Comparison of ENCODE assay signal across 21 mouse cellular contexts in the genomic region with DNA sequence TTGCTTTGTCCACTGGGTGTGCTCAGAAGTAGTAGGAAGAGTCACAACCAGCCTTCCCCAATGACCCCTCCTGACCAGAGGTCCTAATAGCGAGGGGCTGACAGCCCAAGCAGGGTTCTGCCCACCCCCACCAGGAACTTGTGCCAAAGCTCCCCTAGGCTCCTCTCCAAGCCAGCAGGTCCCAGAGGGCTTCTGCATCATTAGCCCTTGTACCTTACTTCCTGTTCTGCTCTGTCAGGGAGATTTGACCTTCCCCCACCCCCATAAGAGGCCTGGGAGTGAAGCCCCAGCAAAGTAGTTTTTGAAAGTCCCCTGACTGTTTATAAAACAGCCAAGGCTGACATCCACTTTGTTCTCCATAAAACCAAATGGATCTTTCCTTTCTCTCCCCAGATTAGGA.
A peak's percentile ranks its signal among the peaks of the same experiment; 100 is the strongest.
DNase-seq lines count a peak whose midpoint lies in the region; ATAC-seq lines count a peak whose summit lies in the region.
"Had no signal": no experiment of that assay in that cellular context is flagged by ENCODE, and none has a peak within 500 bp of the region (broad histone marks: within the 10 kb centered on the region; RNA-seq: fewer than 3 reads in every experiment).

No protein-coding gene starts in this region.

- peak; percentile 18 for DNase-seq in kidney, postnatal 10 days
- no peak for DNase-seq in kidney, postnatal 36 days
- peak; percentile 51 for DNase-seq in 3134 (ENCODE audit: extremely low read depth, insufficient read length, low spot score)
- no peak for DNase-seq in right cerebral cortex, postnatal 4 days
- no peak for DNase-seq in left cerebral cortex, adult 11 months (ENCODE audit: low spot score)
- DNase-seq: adrenal gland, postnatal 36 days; cerebellum, adult 18-20 months; cerebellum, postnatal 10 days; gastrocnemius, postnatal 10 days; layer of hippocampus, adult 9-11 months; lung, embryonic 14.5 days; lung, postnatal 14 days had no signal

- H3K27me3 ChIP-seq in hindbrain, embryonic 13.5 days, result peaks cover 8% of the 10 kb centered on the region; the same call in 1 of the 2 replicates
- no peaks in the 10 kb centered on the region for H3K27me3 ChIP-seq in hindbrain, embryonic 16.5 days (replicated peaks; ENCODE audit: control insufficient read depth, insufficient read depth, low read length)
- H3K27me3 ChIP-seq in embryonic facial prominence, embryonic 12.5 days, result no peaks in the 10 kb centered on the region
- H3K27me3 ChIP-seq: forebrain, embryonic 13.5 days had no signal

- H3K36me3 ChIP-seq in hindbrain, embryonic 13.5 days, result no peaks in the 10 kb centered on the region
- no peaks in the 10 kb centered on the region for H3K36me3 ChIP-seq in hindbrain, embryonic 16.5 days (ENCODE audit: control insufficient read depth, insufficient read depth, low read length)
- H3K36me3 ChIP-seq in embryonic facial prominence, embryonic 12.5 days, result no peaks in the 10 kb centered on the region
- H3K36me3 ChIP-seq: heart, embryonic 15.5 days; limb, embryonic 12.5 days; liver, embryonic 15.5 days had no signal

- 78% methylated on average over 1 of the region's 1 CpGs for WGBS in hindbrain, embryonic 13.5 days
- WGBS in hindbrain, embryonic 16.5 days, result 50% methylated on average over 1 of the region's 1 CpGs
- 50% methylated on average over 1 of the region's 1 CpGs for WGBS in embryonic facial prominence, embryonic 12.5 days

- ATAC-seq in hindbrain, embryonic 13.5 days (ENCODE audit: low FRiP score), result no peak
- ATAC-seq in hindbrain, embryonic 16.5 days, result no peak
- no peak for ATAC-seq in embryonic facial prominence, embryonic 12.5 days (ENCODE audit: insufficient number of reproducible peaks, insufficient read depth, low FRiP score, low TSS enrichment)
- ATAC-seq: CD4-positive, CD25-positive, alpha-beta regulatory T cell, adult 4 months; forebrain, embryonic 13.5 days; intestine, embryonic 16.5 days had no signal

- no peak overlapping the region for H3K4me3 ChIP-seq in hindbrain, embryonic 13.5 days
- H3K4me3 ChIP-seq in hindbrain, embryonic 16.5 days (ENCODE audit: low read length), result no peak overlapping the region
- no peak overlapping the region for H3K4me3 ChIP-seq in embryonic facial prominence, embryonic 12.5 days
- H3K4me3 ChIP-seq: forebrain, embryonic 13.5 days; heart, embryonic 15.5 days; limb, embryonic 12.5 days; liver, embryonic 15.5 days had no signal

- H3K9ac ChIP-seq in hindbrain, embryonic 13.5 days, result no peak overlapping the region
- no peak overlapping the region for H3K9ac ChIP-seq in hindbrain, embryonic 16.5 days (ENCODE audit: low read depth, low read length)
- H3K9ac ChIP-seq in embryonic facial prominence, embryonic 12.5 days, result no peak overlapping the region
- H3K9ac ChIP-seq: forebrain, embryonic 13.5 days; heart, embryonic 15.5 days; limb, embryonic 12.5 days; liver, embryonic 15.5 days; lung, embryonic 14.5 days had no signal

- H3K4me2 ChIP-seq in hindbrain, embryonic 13.5 days, result no peak overlapping the region
- no peak overlapping the region for H3K4me2 ChIP-seq in hindbrain, embryonic 16.5 days (ENCODE audit: low read length)
- H3K4me2 ChIP-seq in embryonic facial prominence, embryonic 12.5 days (replicated peaks), result no peak overlapping the region
- H3K4me2 ChIP-seq: forebrain, embryonic 13.5 days; heart, embryonic 15.5 days; limb, embryonic 12.5 days; liver, embryonic 15.5 days; lung, embryonic 14.5 days had no signal

- H3K9me3 ChIP-seq in hindbrain, embryonic 13.5 days, result no peaks in the 10 kb centered on the region
- H3K9me3 ChIP-seq in hindbrain, embryonic 16.5 days (ENCODE audit: control insufficient read depth, low read length), result no peaks in the 10 kb centered on the region
- no peaks in the 10 kb centered on the region; the same call in 1 of the 2 replicates for H3K9me3 ChIP-seq in embryonic facial prominence, embryonic 12.5 days
- H3K9me3 ChIP-seq: forebrain, embryonic 13.5 days; limb, embryonic 12.5 days; liver, embryonic 15.5 days had no signal

- H3K27ac ChIP-seq in hindbrain, embryonic 13.5 days, result peak overlapping the region; percentile 82; the same call in 1 of the 2 replicates
- no peak overlapping the region for H3K27ac ChIP-seq in hindbrain, embryonic 16.5 days (ENCODE audit: low read depth, low read length)
- H3K27ac ChIP-seq in embryonic facial prominence, embryonic 12.5 days, result peak overlapping the region; percentile 67; the same call in 1 of the 2 replicates
- H3K27ac ChIP-seq: heart, embryonic 15.5 days; limb, embryonic 12.5 days; liver, embryonic 15.5 days had no signal

- H3K4me1 ChIP-seq in hindbrain, embryonic 13.5 days (replicated peaks), result peaks cover 46% of the 10 kb centered on the region
- peaks cover 29% of the 10 kb centered on the region for H3K4me1 ChIP-seq in hindbrain, embryonic 16.5 days (ENCODE audit: control insufficient read depth, insufficient read depth, low read depth, low read length)
- H3K4me1 ChIP-seq in embryonic facial prominence, embryonic 12.5 days, result peaks cover 29% of the 10 kb centered on the region
- H3K4me1 ChIP-seq: liver, embryonic 15.5 days had no signal

Comparison
In these comparisons a context has a peak if more than half of its experiments do, and no peak if none do; other contexts are left out.
1. DNase-seq: peak in kidney, postnatal 10 days (single experiment) and 3134 (single experiment); none in kidney, postnatal 36 days (0 of 2), right cerebral cortex, postnatal 4 days (single experiment) and left cerebral cortex, adult 11 months (single experiment).